Mouse (Mus musculus): Measurements from ENCODE around the gene Fgf15. TPM values are rescaled to one million over a fixed set of nuclear protein-coding genes. Genes with fewer than 3 reads are reported as not detected.

The Fgf15 gene
- polyA plus RNA-seq, 1 experiment from 2014 or later: 26.8 TPM

- no peaks in the 10 kb centered on the region for H3K36me3 ChIP-seq (replicated peaks)
- no peak overlapping the region for H3K9ac ChIP-seq
- no peaks in the 10 kb centered on the region for H3K9me3 ChIP-seq
- peak overlapping the region; percentile 3; the same call in 1 of the 2 replicates for H3K27ac ChIP-seq
- WGBS: 49% methylated on average over 5 of the region's 5 CpGs
- no peak for ATAC-seq (replicated peaks)
- no peak overlapping the region for H3K4me3 ChIP-seq
- H3K27me3 ChIP-seq (replicated peaks): peaks cover 20% of the 10 kb centered on the region
- peaks cover 43% of the 10 kb centered on the region for H3K4me1 ChIP-seq
- H3K4me2 ChIP-seq: 0 out of 2 replicates have a peak overlapping the region, but pooled peaks have one; percentile 5
Observed at GRCm38 (mm10) chr7:144935563-144935962, 39.2 kb downstream of the Fgf15 start.

DNA sequence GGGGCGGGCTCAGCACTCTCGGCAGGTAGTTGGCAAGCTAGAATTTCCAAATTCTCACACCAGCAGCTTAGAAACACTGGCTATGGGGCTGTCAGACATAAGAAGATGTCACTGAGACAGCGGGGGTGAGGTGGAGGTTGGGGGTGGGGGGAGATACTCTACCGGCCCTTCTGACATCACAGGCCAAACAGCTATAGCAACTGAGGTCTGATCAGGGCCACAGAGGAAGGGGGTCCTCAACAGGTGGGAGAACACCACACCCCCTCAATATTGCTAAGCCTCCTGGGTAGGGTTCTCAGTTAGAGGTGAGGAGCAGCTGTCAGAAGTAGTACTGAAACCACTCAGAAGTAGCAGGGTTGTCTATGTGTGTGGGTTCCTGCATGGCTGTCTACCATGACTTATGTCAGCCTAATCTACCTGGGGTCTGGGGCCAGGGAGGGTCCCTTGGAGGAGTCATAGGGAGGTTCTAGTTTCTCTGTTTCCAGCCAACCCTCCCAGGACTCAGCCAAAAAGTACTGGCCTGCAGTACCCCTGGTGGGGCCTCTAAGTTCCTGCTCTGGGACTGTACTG is 40.1 kb downstream of the Fgf15 start:
- Histone ChIP-seq H3K4me1 (peaks cover 52% of the 10 kb centered on the region), H3K27ac (no peak overlapping the region), H3K36me3 (replicated peaks) (no peaks in the 10 kb centered on the region), H3K4me3 (no peak overlapping the region), H3K9ac (no peak overlapping the region), H3K27me3 (replicated peaks) (peaks cover 24% of the 10 kb centered on the region), H3K9me3 (no peaks in the 10 kb centered on the region), H3K4me2 (0 out of 2 replicates have a peak overlapping the region, but pooled peaks have one; percentile 96)
- 81% methylated on average over 4 of the region's 4 CpGs for WGBS
- no peak for ATAC-seq (replicated peaks)

DNA sequence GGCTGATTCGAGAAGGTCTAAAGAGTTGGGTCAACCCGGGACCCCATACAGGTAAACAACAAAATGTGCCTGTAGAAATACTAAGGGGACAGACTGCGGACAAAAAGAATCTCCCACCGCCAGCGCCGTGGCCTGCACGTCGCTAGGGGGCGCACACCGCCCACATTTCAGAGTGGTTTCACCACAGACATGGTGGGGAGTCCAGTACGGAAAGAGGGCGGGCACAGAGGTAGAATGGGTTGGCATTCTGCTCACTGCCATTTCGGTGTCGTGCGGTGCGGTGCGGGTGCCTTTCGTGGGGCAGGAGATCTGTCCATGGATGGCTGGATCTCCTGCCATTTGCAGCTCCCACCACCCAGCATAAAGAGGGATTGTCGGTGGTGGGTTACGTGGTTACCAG is 41.2 kb downstream of the Fgf15 start:
- Histone ChIP-seq H3K9ac (peak overlapping the region; percentile 49), H3K4me3 (peak overlapping the region; percentile 47), H3K4me1 (peaks cover 63% of the 10 kb centered on the region), H3K36me3 (replicated peaks) (no peaks in the 10 kb centered on the region), H3K27ac (no peak overlapping the region), H3K27me3 (replicated peaks) (peaks cover 35% of the 10 kb centered on the region), H3K9me3 (no peaks in the 10 kb centered on the region), H3K4me2 (peak overlapping the region; percentile 96)
- 2% methylated on average over 20 of the region's 20 CpGs for WGBS
- peak; percentile 72 for ATAC-seq (replicated peaks)

- Histone ChIP-seq H3K9ac (peak overlapping the region; percentile 49), H3K36me3 (replicated peaks) (no peaks in the 10 kb centered on the region), H3K4me3 (peak overlapping the region; percentile 47), H3K4me2 (peak overlapping the region; percentile 96), H3K27me3 (replicated peaks) (peaks cover 40% of the 10 kb centered on the region), H3K4me1 (peaks cover 68% of the 10 kb centered on the region), H3K27ac (no peak overlapping the region), H3K9me3 (no peaks in the 10 kb centered on the region)
- no peak for ATAC-seq (replicated peaks)
- WGBS: under 1% methylated on average over 39 of the region's 39 CpGs
Observed at GRCm38 (mm10) chr7:144937899-144938517, 41.7 kb downstream of the Fgf15 start.

DNA sequence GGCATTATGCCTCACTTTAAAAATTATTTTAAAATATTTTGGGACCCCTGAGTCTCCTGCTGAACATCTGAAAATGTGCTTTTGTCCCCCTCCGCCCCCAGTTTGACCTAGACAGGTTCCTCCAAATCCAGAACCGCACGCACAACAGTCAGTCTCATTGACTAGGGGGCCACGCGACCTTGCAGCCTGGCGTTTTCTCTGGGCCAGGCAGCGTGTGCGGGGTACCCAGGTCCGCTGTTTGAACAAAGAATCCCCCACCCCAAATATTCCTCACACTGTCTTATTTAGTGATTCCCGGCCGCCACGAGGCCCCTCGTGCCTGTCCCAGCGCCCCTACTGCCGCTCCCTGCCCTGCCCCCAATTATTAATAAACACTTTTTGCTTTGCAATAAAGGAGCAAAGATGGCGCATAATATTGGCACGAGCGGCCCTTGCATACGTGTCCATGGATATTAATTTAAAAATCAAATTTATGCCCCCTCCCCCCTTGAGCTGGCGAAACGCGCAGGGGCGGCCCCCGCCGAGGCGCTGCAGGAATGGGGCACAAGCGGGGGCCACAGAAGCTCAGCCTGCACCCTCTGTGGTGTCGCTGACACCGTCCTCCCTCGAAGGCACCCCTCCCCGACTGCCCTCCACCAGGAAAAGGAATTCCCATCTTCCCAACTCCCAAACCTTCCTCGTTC is 42.5 kb downstream of the Fgf15 start:
- Histone ChIP-seq H3K27me3 (replicated peaks) (peaks cover 42% of the 10 kb centered on the region), H3K4me3 (peak overlapping the region; percentile 47), H3K4me2 (peak overlapping the region; percentile 96), H3K36me3 (replicated peaks) (no peaks in the 10 kb centered on the region), H3K9ac (peak overlapping the region; percentile 4), H3K9me3 (no peaks in the 10 kb centered on the region), H3K27ac (peak overlapping the region; percentile 34), H3K4me1 (peaks cover 74% of the 10 kb centered on the region)
- ATAC-seq (replicated peaks): no peak
- WGBS: under 1% methylated on average over 32 of the region's 32 CpGs

- H3K4me3 ChIP-seq: peak within 1 kb of the TSS; percentile 47
- H3K27me3 ChIP-seq (replicated peaks): peaks cover 42% of the 10 kb centered on the region
- peak within 1 kb of the TSS; percentile 4; the same call in 1 of the 2 replicates for H3K9ac ChIP-seq
- H3K4me1 ChIP-seq: peaks cover 74% of the 10 kb centered on the region
- H3K36me3 ChIP-seq (replicated peaks): no peaks in the 10 kb centered on the region
- WGBS: 0% methylated on average over 37 of the region's 45 CpGs
- peak; percentile 35 for ATAC-seq (replicated peaks)
- H3K4me2 ChIP-seq: peak within 1 kb of the TSS; percentile 96
- no peaks in the 10 kb centered on the region for H3K9me3 ChIP-seq
- H3K27ac ChIP-seq: peak within 1 kb of the TSS; percentile 34
Observed at GRCm38 (mm10) chr7:144939344-144940002, 43.1 kb downstream of the Fgf15 start, which contains the start of gene Ccnd1. Gene Ccnd1 (minus strand): TSS chr7:144939925.

GRCm38 (mm10) chr7:144940003-144940571 is 43.8 kb downstream of the Fgf15 start:
- under 1% methylated on average over 19 of the region's 22 CpGs for WGBS
- ATAC-seq (replicated peaks): no peak
- Histone ChIP-seq H3K9ac (no peak overlapping the region), H3K27ac (peak overlapping the region; percentile 16; the same call in 1 of the 2 replicates), H3K36me3 (replicated peaks) (no peaks in the 10 kb centered on the region), H3K4me2 (peak overlapping the region; percentile 96), H3K4me1 (peaks cover 74% of the 10 kb centered on the region), H3K9me3 (no peaks in the 10 kb centered on the region), H3K27me3 (replicated peaks) (peaks cover 42% of the 10 kb centered on the region), H3K4me3 (peak overlapping the region; percentile 47)

DNA sequence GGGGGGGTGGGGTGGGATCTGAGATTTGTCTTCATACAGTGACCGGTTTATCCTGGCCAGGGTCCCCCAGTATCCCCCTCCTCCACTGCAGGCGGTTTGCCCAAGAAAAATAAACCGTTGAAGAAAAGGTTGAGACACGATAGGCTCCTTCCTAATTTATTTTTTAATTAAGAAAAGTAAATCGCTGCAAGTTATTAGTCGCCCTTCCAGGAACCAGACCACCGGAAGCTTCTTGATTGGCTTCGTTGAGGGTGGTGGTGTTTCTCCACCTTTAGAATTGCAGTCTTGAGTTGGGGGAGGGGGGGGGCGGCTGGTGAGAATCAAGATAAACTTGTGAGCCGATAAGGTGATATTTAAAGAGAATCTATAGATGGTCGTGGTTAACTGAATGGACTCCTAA is 44.3 kb downstream of the Fgf15 start:
- Histone ChIP-seq H3K27ac (no peak overlapping the region), H3K9ac (no peak overlapping the region), H3K36me3 (replicated peaks) (no peaks in the 10 kb centered on the region), H3K4me2 (peak overlapping the region; percentile 96), H3K4me3 (no peak overlapping the region), H3K9me3 (no peaks in the 10 kb centered on the region), H3K27me3 (replicated peaks) (peaks cover 42% of the 10 kb centered on the region), H3K4me1 (peaks cover 72% of the 10 kb centered on the region)
- under 1% methylated on average over 11 of the region's 11 CpGs for WGBS
- ATAC-seq (replicated peaks): no peak

DNA sequence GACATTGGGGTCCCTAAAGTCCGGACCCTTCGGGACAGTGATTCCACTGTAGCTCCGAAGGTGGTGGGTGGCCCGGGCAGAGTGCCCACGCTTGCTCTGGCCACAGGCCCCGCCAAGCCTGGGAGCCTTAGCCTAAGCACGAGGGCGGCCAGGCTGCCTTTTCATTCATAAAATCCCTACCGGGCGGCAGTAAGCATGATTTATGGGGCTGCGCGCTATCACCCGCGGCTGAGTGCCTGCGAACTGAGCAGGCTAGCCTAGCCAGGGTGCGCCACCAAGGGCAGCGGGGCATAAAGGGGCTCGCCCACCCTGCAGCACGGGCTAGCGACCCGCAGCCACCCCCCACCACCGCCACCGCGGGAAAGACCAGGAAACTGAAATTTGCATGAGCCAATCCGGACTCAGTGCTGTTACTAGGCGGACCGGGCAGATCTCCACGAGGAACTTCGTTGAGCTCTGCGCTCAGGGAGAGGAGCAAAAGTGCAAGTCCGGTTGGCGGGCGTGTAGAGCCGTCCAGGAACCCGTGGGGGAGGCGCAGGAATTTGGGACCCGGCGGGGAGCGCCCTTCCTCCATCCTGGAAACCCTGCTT is 45.0 kb downstream of the Fgf15 start:
- Histone ChIP-seq H3K4me1 (peaks cover 66% of the 10 kb centered on the region), H3K4me2 (peak overlapping the region; percentile 96), H3K36me3 (replicated peaks) (no peaks in the 10 kb centered on the region), H3K27me3 (replicated peaks) (peaks cover 42% of the 10 kb centered on the region), H3K27ac (peak overlapping the region; percentile 72), H3K9me3 (no peaks in the 10 kb centered on the region), H3K9ac (peak overlapping the region; percentile 38; the same call in 1 of the 2 replicates), H3K4me3 (peak overlapping the region; percentile 45)
- peak; percentile 44 for ATAC-seq (replicated peaks)
- under 1% methylated on average over 39 of the region's 39 CpGs for WGBS

DNA sequence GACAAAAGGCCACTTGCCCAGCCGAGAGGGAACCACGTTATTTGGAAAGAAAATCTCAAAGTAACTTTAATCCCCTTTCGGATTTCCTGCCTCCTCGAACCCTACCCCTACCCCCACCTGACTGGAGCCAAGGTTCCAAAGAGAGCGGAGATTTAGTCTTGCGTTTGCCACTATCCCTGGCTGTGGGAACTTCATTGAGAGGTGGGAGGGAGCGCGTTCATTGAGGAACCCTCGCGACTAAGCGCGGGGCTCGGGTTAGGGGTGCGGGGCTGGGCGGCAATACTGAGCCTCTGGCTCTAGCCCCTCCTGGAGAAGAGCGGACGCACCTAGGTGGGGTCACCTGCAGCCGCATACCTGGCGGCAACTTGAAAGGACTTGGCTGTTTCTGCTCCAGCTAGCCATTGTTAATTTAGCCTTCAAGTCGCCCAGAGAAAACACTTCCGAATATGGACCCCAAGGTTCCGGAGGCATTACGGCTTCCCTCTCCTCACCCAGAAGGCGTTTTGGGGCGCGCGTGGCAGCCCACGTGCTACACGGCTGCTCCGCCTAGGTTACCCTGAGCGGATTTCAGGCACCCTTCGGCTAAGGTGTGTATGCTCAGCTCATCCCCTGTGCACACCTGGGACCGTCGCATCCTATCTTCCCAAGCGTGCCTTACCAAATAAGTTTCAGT is 45.9 kb downstream of the Fgf15 start:
- ATAC-seq (replicated peaks): no peak
- no peaks in the 10 kb centered on the region for H3K9me3 ChIP-seq
- peak overlapping the region; percentile 28; the same call in 1 of the 2 replicates for H3K27ac ChIP-seq
- peak overlapping the region; percentile 45 for H3K4me3 ChIP-seq
- peak overlapping the region; percentile 96 for H3K4me2 ChIP-seq
- H3K36me3 ChIP-seq (replicated peaks): no peaks in the 10 kb centered on the region
- H3K9ac ChIP-seq: peak overlapping the region; percentile 9; the same call in 1 of the 2 replicates
- peaks cover 42% of the 10 kb centered on the region for H3K27me3 ChIP-seq (replicated peaks)
- WGBS: under 1% methylated on average over 35 of the region's 35 CpGs
- peaks cover 60% of the 10 kb centered on the region for H3K4me1 ChIP-seq

DNA sequence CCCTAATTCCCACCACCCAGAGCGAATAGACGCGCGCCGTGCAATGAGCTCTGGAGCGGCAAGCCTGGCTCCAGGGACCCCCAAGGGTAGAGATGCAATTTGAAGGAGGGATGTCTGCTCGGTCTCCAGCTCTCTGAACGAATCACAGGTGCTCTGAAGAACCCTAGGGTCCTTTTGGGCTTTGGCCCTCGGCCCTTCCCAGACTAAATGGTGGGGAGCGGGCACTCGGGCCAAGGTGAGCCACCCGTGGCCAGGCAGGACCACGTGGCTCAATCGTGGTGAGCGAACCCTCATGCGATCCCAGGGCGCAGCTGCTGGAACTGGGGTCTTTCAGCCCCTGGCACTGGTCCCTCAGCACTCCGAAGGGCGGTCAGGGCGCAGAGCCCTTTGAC is 46.4 kb downstream of the Fgf15 start:
- 0 out of 2 replicates have a peak overlapping the region, but pooled peaks have one; percentile 28 for H3K27ac ChIP-seq
- WGBS: 1% methylated on average over 20 of the region's 20 CpGs
- H3K4me1 ChIP-seq: peaks cover 58% of the 10 kb centered on the region

More for the DNA sequence above, 46.4 kb downstream of the Fgf15 start:
- no peak for ATAC-seq (replicated peaks)
- Histone ChIP-seq H3K4me3 (peak overlapping the region; percentile 45), H3K9me3 (no peaks in the 10 kb centered on the region), H3K9ac (peak overlapping the region; percentile 9), H3K4me2 (peak overlapping the region; percentile 96), H3K27me3 (replicated peaks) (peaks cover 42% of the 10 kb centered on the region), H3K36me3 (replicated peaks) (no peaks in the 10 kb centered on the region)
